Mouse (Mus musculus): ENCODE data around the gene Ppp1r36. TPM values are rescaled to one million over a fixed set of nuclear protein-coding genes. Genes with fewer than 3 reads are reported as not detected.

Ppp1r36 gene
- polyA plus RNA-seq, 1 experiment: not detected

DNA sequence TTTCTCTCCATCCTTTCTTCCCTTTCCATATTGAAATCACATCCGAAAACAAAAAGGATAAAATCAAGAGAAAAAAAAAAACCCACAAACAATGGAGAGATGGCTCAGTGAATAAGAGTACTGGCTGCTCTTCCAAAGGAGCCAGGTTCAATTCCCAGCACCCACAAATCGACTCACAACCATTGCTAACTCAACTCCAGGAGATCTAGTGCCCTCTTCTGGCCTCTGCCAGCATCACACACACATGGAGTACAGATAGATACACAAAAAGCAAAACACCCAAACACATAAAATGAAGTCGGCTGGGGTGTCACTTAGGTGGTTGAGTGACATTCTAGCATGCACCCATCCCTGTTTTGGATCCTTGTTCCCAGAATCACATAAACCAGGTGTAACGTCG is 1.0 kb downstream of the Ppp1r36 start:
- TF ChIP-seq CTCF (IDR thresholded peaks at IDR 0.05; ENCODE audit: extremely low read depth, insufficient read depth, insufficient read length, insufficient replicate concordance): no peak
- no peak for DNase-seq (ENCODE audit: low read depth in 1 of 2, low spot score in 2 of 2)
- Histone ChIP-seq H3K4me3 (ENCODE audit: extremely low read depth, insufficient read depth, insufficient read length) (no peak overlapping the region), H3K36me3 (ENCODE audit: control insufficient read depth, insufficient read depth, low read length) (no peaks in the 10 kb centered on the region), H3K4me1 (ENCODE audit: control insufficient read depth, insufficient read depth, insufficient read length) (no peaks in the 10 kb centered on the region), H3K27me3 (ENCODE audit: control insufficient read depth, insufficient read depth, low read length) (peaks cover 3% of the 10 kb centered on the region; the same call in 1 of the 2 replicates), H3K27ac (ENCODE audit: insufficient read depth, low read length) (no peak overlapping the region)
- 90% methylated on average over 5 of the region's 5 CpGs for WGBS

DNA sequence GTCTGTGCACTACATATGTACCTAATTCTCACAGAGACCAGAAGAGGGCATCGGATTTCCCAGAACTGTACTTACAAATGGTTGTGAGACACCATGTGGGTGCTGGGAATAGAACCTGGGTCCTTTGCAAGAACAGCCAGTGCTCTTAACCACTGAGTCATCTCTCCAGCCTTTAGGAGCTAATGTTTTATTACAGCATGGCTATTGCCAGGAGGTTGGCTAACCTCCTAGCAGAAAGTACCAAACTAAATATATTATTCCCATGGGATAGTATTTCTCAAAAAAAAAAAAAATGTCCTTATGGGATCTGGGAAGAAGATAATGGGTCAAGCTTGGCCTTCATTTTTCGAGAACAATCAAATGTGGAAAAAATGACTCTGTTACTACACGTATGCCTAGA is 7.9 kb downstream of the Ppp1r36 start:
- 94% methylated on average over 3 of the region's 3 CpGs for WGBS
- TF ChIP-seq CTCF (IDR thresholded peaks at IDR 0.05; ENCODE audit: extremely low read depth, insufficient read depth, insufficient read length, insufficient replicate concordance) (no peak), POLR2A (IDR thresholded peaks at IDR 0.05; ENCODE audit: low read depth, low read length) (no peak)
- no peaks in the 10 kb centered on the region for H3K36me3 ChIP-seq (ENCODE audit: control insufficient read depth, insufficient read depth, low read length)

GRCm38 (mm10) chr12:76427546-76427945 is 10.2 kb downstream of the Ppp1r36 start:
- Histone ChIP-seq H3K4me1 (ENCODE audit: control insufficient read depth, insufficient read depth, insufficient read length) (no peaks in the 10 kb centered on the region), H3K4me3 (ENCODE audit: extremely low read depth, insufficient read depth, insufficient read length) (no peak overlapping the region), H3K27ac (ENCODE audit: insufficient read depth, low read length) (no peak overlapping the region), H3K36me3 (ENCODE audit: control insufficient read depth, insufficient read depth, low read length) (no peaks in the 10 kb centered on the region), H3K27me3 (ENCODE audit: control insufficient read depth, insufficient read depth, low read length) (no peaks in the 10 kb centered on the region)
- 72% methylated on average over 5 of the region's 5 CpGs for WGBS
- no peak for DNase-seq (ENCODE audit: low read depth in 1 of 2, low spot score in 2 of 2)
- TF ChIP-seq POLR2A (IDR thresholded peaks at IDR 0.05; ENCODE audit: low read depth, low read length) (no peak), CTCF (IDR thresholded peaks at IDR 0.05; ENCODE audit: extremely low read depth, insufficient read depth, insufficient read length, insufficient replicate concordance) (no peak)

More for the DNA sequence above, 7.9 kb downstream of the Ppp1r36 start:
- no peak overlapping the region for H3K27ac ChIP-seq (ENCODE audit: insufficient read depth, low read length)
- no peak for DNase-seq (ENCODE audit: low read depth in 1 of 2, low spot score in 2 of 2)
- no peak overlapping the region for H3K4me3 ChIP-seq (ENCODE audit: extremely low read depth, insufficient read depth, insufficient read length)
- H3K27me3 ChIP-seq (ENCODE audit: control insufficient read depth, insufficient read depth, low read length): no peaks in the 10 kb centered on the region
- H3K4me1 ChIP-seq (ENCODE audit: control insufficient read depth, insufficient read depth, insufficient read length): no peaks in the 10 kb centered on the region

DNA sequence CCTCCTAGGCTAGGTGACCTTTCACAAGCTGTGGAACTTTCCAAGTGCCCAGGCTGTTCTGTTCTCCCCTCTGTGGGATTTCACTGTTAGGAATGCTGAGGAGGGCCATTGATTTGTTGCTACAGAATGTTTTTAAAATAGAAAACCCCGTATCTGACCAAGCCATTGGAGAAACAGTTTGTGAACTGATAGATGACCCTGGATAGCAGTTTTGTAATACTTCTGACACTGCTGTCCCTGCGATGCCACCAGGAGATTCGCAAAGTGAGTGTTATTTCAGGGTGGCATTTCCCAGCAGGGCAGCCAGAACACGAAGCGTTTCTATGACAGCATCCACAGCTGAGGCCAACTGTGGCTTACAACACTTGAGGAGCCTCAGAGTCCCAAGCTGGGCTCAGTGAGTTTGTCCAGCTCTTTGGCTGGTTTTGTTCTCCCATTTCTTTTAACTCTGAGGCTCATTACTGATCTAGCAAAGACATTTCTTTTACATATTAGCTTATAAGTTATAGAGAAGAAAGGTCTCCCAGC is 13.6 kb downstream of the Ppp1r36 start:
- WGBS: 67% methylated on average over 5 of the region's 5 CpGs
- Histone ChIP-seq H3K27ac (ENCODE audit: insufficient read depth, low read length) (no peak overlapping the region), H3K27me3 (ENCODE audit: control insufficient read depth, insufficient read depth, low read length) (peaks cover 6% of the 10 kb centered on the region; the same call in 1 of the 2 replicates), H3K36me3 (ENCODE audit: control insufficient read depth, insufficient read depth, low read length) (no peaks in the 10 kb centered on the region), H3K4me1 (ENCODE audit: control insufficient read depth, insufficient read depth, insufficient read length) (no peaks in the 10 kb centered on the region; the same call in 1 of the 2 replicates), H3K4me3 (ENCODE audit: extremely low read depth, insufficient read depth, insufficient read length) (no peak overlapping the region)
- no peak for DNase-seq (ENCODE audit: low read depth in 1 of 2, low spot score in 2 of 2)
- TF ChIP-seq CTCF (IDR thresholded peaks at IDR 0.05; ENCODE audit: extremely low read depth, insufficient read depth, insufficient read length, insufficient replicate concordance) (no peak), POLR2A (IDR thresholded peaks at IDR 0.05; ENCODE audit: low read depth, low read length) (no peak)

DNA sequence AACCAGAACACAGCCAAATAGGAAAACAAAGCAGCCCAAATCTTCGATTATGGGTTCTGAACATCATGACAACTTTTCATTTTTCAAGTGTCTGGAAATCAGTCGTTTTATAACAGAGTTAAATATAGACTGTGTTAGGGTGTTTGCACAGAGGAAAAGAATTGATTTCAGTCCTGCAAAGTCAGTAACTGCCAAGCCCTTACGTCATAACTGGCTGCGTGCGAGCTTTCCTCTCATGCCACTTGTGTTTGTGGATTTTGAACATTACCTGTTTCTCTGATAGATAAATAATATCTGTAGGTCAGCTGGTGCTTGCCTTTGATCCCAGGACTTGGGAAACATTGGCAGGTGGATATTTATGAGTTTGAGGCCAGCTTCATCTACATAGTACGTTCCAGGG is 14.1 kb downstream of the Ppp1r36 start:
- H3K36me3 ChIP-seq (ENCODE audit: control insufficient read depth, insufficient read depth, low read length): no peaks in the 10 kb centered on the region
- no peaks in the 10 kb centered on the region; the same call in 1 of the 2 replicates for H3K4me1 ChIP-seq (ENCODE audit: control insufficient read depth, insufficient read depth, insufficient read length)
- no peak overlapping the region for H3K27ac ChIP-seq (ENCODE audit: insufficient read depth, low read length)
- 74% methylated on average over 6 of the region's 6 CpGs for WGBS
- TF ChIP-seq POLR2A (IDR thresholded peaks at IDR 0.05; ENCODE audit: low read depth, low read length): no peak
- TF ChIP-seq CTCF (IDR thresholded peaks at IDR 0.05; ENCODE audit: extremely low read depth, insufficient read depth, insufficient read length, insufficient replicate concordance): no peak
- peaks cover 6% of the 10 kb centered on the region; the same call in 1 of the 2 replicates for H3K27me3 ChIP-seq (ENCODE audit: control insufficient read depth, insufficient read depth, low read length)
- no peak overlapping the region for H3K4me3 ChIP-seq (ENCODE audit: extremely low read depth, insufficient read depth, insufficient read length)
- DNase-seq (ENCODE audit: low read depth in 1 of 2, low spot score in 2 of 2): no peak

GRCm38 (mm10) chr12:76434111-76434510 is 16.8 kb downstream of the Ppp1r36 start:
- no peak for TF ChIP-seq CTCF (IDR thresholded peaks at IDR 0.05; ENCODE audit: extremely low read depth, insufficient read depth, insufficient read length, insufficient replicate concordance)
- no peak for TF ChIP-seq POLR2A (IDR thresholded peaks at IDR 0.05; ENCODE audit: low read depth, low read length)
- Histone ChIP-seq H3K4me1 (ENCODE audit: control insufficient read depth, insufficient read depth, insufficient read length) (no peaks in the 10 kb centered on the region; the same call in 1 of the 2 replicates), H3K27ac (ENCODE audit: insufficient read depth, low read length) (no peak overlapping the region), H3K4me3 (ENCODE audit: extremely low read depth, insufficient read depth, insufficient read length) (no peak overlapping the region), H3K27me3 (ENCODE audit: control insufficient read depth, insufficient read depth, low read length) (peaks cover 6% of the 10 kb centered on the region; the same call in 1 of the 2 replicates), H3K36me3 (ENCODE audit: control insufficient read depth, insufficient read depth, low read length) (no peaks in the 10 kb centered on the region)
- no peak for DNase-seq (ENCODE audit: low read depth in 1 of 2, low spot score in 2 of 2)
- 58% methylated on average over 7 of the region's 7 CpGs for WGBS

DNA sequence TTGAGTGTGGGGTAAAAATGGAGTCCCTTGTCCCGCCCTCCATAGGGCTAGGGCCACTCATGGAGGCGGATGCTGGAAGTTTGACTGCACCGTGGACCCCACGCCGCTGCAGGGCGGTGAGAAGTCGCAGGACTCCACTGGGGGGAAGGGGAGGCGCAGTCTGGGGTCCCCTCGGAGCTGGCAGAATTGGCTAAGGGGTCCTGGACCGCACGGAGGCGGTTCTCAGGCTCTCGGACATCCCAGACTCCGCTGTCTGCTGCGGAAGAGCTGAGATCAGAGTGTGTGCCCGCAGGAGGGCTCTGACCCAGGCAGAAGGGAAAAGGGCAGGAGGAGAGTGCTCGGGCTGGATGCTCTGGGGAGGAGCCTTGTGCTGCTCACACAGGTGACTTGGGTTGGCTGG is 17.7 kb downstream of the Ppp1r36 start:
- WGBS: 18% methylated on average over 17 of the region's 17 CpGs
- no peak overlapping the region for H3K4me3 ChIP-seq (ENCODE audit: extremely low read depth, insufficient read depth, insufficient read length)

More for the DNA sequence above, 17.7 kb downstream of the Ppp1r36 start:
- Histone ChIP-seq H3K36me3 (ENCODE audit: control insufficient read depth, insufficient read depth, low read length) (no peaks in the 10 kb centered on the region), H3K27ac (ENCODE audit: insufficient read depth, low read length) (no peak overlapping the region), H3K27me3 (ENCODE audit: control insufficient read depth, insufficient read depth, low read length) (peaks cover 6% of the 10 kb centered on the region; the same call in 1 of the 2 replicates), H3K4me1 (ENCODE audit: control insufficient read depth, insufficient read depth, insufficient read length) (no peaks in the 10 kb centered on the region; the same call in 1 of the 2 replicates)
- no peak for DNase-seq (ENCODE audit: low read depth in 1 of 2, low spot score in 2 of 2)
- TF ChIP-seq CTCF (IDR thresholded peaks at IDR 0.05; ENCODE audit: extremely low read depth, insufficient read depth, insufficient read length, insufficient replicate concordance) (no peak), POLR2A (IDR thresholded peaks at IDR 0.05; ENCODE audit: low read depth, low read length) (no peak)
